Mouse (Mus musculus) liver, embryonic 14.5 days (tissue): Measurements from ENCODE around the gene C1qtnf5. TPM values are rescaled to one million over a fixed set of nuclear protein-coding genes. Genes with fewer than 3 reads are reported as not detected.

Source experiments
- ATAC-seq: fragments of 200-750 bp; cut with Nextera tagmentation; 2 replicates; pipeline ENCODE4 v1.8.0; 2017; ENCODE audit warnings: moderate number of reproducible peaks, mild to moderate bottlenecking, moderate library complexity; ENCODE audit not compliant: insufficient read depth
- DNase-seq, 3 experiments: peaks; one replicate each; pipeline ENCODE4 v3.0.0-alpha.2; 2012 to 2013; ENCODE audit warnings: low read depth in 3 of 3, low spot score in 3 of 3
- H3K27ac ChIP-seq: fragments of 300-500 bp; sonication (generic); 2 replicates; pipeline ENCODE4 v1.5.1; 2014; ENCODE audit warnings: moderate library complexity, mild to moderate bottlenecking, control low read depth, inconsistent platforms
- H3K27me3 ChIP-seq: fragments of 300-500 bp; sonication (generic); 2 replicates; pipeline ENCODE4 v1.6.1; 2014; ENCODE audit warnings: mild to moderate bottlenecking, low read length, moderate library complexity; ENCODE audit not compliant: control insufficient read depth, insufficient read depth
- H3K36me3 ChIP-seq: fragments of 300-500 bp; sonication (generic); replicated peaks from 2 replicates; pipeline ENCODE4 v1.6.1; 2014; ENCODE audit warnings: low read depth; ENCODE audit not compliant: control insufficient read depth, insufficient read depth
- H3K4me1 ChIP-seq, 2 experiments: fragments of 200-500 bp in 1 of 2; fragments of 300-500 bp in 1 of 2; sonication (generic) in 1 of 2; replicated peaks; 2 replicates each; pipeline ENCODE4 v1.6.1; 2012 to 2014; ENCODE audit warnings: antibody characterized with exemption in 1 of 2, inconsistent platforms in 1 of 2, low read length in 1 of 2; ENCODE audit not compliant: control insufficient read depth in 2 of 2, insufficient read depth in 2 of 2
- H3K4me2 ChIP-seq: fragments of 300-500 bp; sonication (generic); 2 replicates; pipeline ENCODE4 v1.6.1; 2014; ENCODE audit warnings: low read depth, mild to moderate bottlenecking, control low read depth, moderate library complexity
- H3K4me3 ChIP-seq, 2 experiments: fragments of 200-500 bp in 1 of 2; fragments of 300-500 bp in 1 of 2; sonication (generic) in 1 of 2; 2 replicates each; pipeline ENCODE4 v1.5.1; 2012 to 2014; ENCODE audit warnings: low read depth in 2 of 2, low read length in 2 of 2, mild to moderate bottlenecking in 2 of 2, control low read depth in 1 of 2, inconsistent platforms in 1 of 2, moderate library complexity in 1 of 2; ENCODE audit not compliant: insufficient read depth in 1 of 2
- H3K9ac ChIP-seq: fragments of 300-500 bp; sonication (generic); replicated peaks from 2 replicates; pipeline ENCODE4 v1.6.1; 2014; ENCODE audit warnings: mild to moderate bottlenecking, control low read depth, moderate library complexity
- H3K9me3 ChIP-seq: fragments of 300-500 bp; sonication (generic); 2 replicates; pipeline ENCODE4 v1.6.1; 2016; ENCODE audit warnings: low read length, mixed read lengths; ENCODE audit not compliant: control insufficient read depth
- CTCF ChIP-seq: IDR thresholded peaks from 2 replicates; pipeline ENCODE4 v1.5.1; 2016; ENCODE audit warnings: antibody characterized with exemption, low read depth, control low read depth
- EP300 ChIP-seq: IDR thresholded peaks from 2 replicates; pipeline ENCODE4 v1.6.1; 2016; ENCODE audit warnings: antibody characterized with exemption, low read depth
- WGBS: fragments of 180-500 bp; shearing (Covaris S2); extraction: QIAGEN DNeasy Blood & Tissue Kit; methylation state at CpG from one replicate; pipeline ENCODE4 v1.1.7; 2014; ENCODE audit not compliant: insufficient replicate concordance; 5-methylcytosine and 5-hydroxymethylcytosine counted together
- polyA plus RNA-seq, 2 experiments: library from polyadenylated mRNA; depleted of rRNA in 1 of 2; stranded (reverse) in 1 of 2; unstranded in 1 of 2; fragments of >200 nt; fragmentation: Nextera tagmentation in 1 of 2; extraction: Ambion mirVana in 1 of 2; gene quantifications; 2 replicates each; pipeline versions ENCODE4 v1.2.1 to v1.2.3; 2012 to 2014

Gene C1qtnf5
- polyA plus RNA-seq, 2 experiments, result 0.27 to 0.30 TPM

DNA sequence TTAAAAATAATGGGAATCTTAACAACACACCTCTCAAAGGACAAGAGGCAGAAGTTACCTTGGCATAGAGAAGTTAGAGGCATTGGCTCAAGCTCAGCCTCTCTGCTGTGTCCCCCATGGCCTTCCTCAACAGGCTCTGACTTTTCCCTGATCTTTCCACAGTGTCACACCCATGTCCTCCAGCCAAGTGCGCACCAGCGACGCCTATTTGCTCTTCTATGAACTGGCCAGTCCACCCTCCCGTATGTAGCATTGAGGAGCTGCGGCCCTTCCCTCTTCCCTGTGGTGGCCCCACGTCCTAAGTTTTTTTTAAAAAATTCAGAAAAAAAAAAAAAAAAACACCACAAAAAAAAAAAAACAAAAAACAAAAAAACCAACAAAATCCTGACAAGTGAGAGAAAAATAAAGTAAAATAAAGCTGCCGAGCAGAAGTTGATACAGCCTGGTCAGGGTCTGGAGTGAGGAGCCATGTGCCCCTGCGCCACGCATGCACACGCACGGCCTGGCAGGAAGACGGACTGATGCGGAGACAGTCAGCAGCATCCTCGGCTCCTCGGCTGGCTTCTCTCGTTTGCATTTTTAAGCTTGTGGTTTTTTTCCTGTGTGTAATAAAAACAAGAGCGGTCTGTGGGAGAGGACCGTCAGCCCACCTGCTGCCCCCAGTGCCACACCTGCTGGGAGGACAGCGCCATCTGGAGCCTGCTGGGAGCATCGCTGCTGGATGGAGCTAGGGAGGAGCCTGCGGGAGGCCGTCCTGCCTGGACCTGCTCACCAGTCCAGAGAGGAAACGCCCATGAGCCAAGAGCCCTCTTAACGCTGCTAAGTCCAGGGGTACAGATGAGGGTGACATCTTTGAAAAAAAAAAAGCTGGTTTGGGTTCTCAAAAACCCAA, 13.2 kb upstream of the C1qtnf5 start:
- Histone ChIP-seq H3K9ac (no peak overlapping the region), H3K27me3 (no peaks in the 10 kb centered on the region), H3K4me3 (no peak overlapping the region), H3K4me2 (no peak overlapping the region), H3K4me1 (peaks cover 0 to 2% of the 10 kb centered on the region in 2 experiments; a peak in 1 of 4 replicates), H3K9me3 (no peaks in the 10 kb centered on the region), H3K36me3 (no peaks in the 10 kb centered on the region), H3K27ac (no peak overlapping the region)
- DNase-seq (no peak), ATAC-seq (0 out of 2 replicates have a peak, but pooled peaks have one; percentile 21)
- WGBS, result 47% methylated on average over 24 of the region's 24 CpGs
- TF ChIP-seq CTCF, result peak; percentile 84
- no peak for TF ChIP-seq EP300

DNA sequence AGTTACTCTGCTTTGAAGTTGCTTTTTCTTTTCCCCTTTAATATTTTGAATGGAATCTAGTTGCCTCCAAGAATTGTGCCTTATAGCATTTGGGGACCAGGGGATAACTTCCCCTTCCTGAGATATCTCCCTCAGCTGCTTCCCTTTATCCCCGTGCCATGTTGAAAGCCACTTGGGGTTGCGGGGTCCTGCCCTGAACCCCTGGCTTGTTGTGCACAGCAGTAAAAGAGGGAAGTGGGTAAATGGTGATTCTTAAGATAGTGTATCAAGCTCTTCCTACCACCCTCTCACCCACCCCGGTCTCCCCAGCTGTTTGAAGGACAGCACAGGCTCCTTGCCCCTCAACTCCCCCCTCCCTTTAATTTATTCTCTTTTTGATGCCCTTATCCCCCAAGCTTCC, 12.3 kb upstream of the C1qtnf5 start:
- H3K4me2 ChIP-seq, result no peak overlapping the region
- H3K9ac ChIP-seq, result no peak overlapping the region
- no peaks in the 10 kb centered on the region for H3K36me3 ChIP-seq
- no peak for ATAC-seq
- WGBS, result 29% methylated on average over 3 of the region's 3 CpGs
- no peaks in the 10 kb centered on the region for H3K4me1 ChIP-seq
- no peak for DNase-seq
- H3K9me3 ChIP-seq, result no peaks in the 10 kb centered on the region
- H3K4me3 ChIP-seq, result no peak overlapping the region
- H3K27ac ChIP-seq, result no peak overlapping the region
- H3K27me3 ChIP-seq, result no peaks in the 10 kb centered on the region
- TF ChIP-seq CTCF (no peak), EP300 (no peak)

DNA sequence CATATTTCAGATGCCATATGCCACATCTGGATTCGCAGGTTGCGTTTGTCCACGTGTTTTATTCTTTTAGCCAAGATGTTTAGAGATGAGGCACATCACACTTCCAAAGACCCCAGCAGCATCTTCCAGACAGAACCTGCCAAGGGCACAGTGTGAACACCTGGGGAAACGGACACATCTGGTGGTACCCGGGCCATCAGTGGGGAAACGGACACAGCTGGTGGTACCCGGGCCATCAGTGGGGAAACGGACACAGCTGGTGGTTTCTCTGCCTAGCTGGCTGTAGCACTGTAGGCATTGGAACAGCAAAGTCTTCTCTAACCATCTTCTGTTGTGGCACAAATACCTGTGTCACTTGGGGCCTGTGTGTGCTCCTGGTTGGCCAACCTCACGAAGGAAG, 11.3 kb upstream of the C1qtnf5 start:
- H3K4me3 ChIP-seq, result no peak overlapping the region
- DNase-seq (no peak), ATAC-seq (no peak)
- H3K4me2 ChIP-seq, result no peak overlapping the region
- no peaks in the 10 kb centered on the region for H3K27me3 ChIP-seq
- H3K36me3 ChIP-seq, result no peaks in the 10 kb centered on the region
- WGBS, result 79% methylated on average over 9 of the region's 9 CpGs
- no peaks in the 10 kb centered on the region for H3K4me1 ChIP-seq
- no peak for TF ChIP-seq CTCF
- no peak for TF ChIP-seq EP300
- H3K9ac ChIP-seq, result no peak overlapping the region
- H3K27ac ChIP-seq, result no peak overlapping the region
- H3K9me3 ChIP-seq, result no peaks in the 10 kb centered on the region

DNA sequence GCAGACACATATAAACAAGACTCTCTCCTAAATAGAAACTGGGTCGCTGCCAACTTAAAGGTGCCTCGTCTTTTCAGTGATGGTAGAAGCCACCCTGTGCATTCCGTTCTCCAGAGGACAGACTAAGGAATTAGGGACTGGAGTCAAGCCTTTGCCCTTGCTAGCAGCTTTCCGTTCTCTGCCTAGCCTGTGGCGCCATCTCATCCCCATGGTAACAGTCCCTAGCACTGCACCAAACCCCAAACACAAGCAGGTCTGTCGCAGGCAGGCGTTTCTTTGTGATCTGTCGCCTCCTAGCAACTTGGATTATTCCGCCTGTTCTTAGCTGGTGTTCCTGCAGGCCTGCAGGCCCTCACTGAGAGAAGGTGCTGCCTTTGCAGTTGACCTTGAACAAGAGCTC, 10.5 kb upstream of the C1qtnf5 start:
- TF ChIP-seq EP300 (no peak), CTCF (no peak)
- H3K27me3 ChIP-seq, result no peaks in the 10 kb centered on the region
- no peak overlapping the region for H3K4me2 ChIP-seq
- no peak overlapping the region for H3K27ac ChIP-seq
- H3K4me1 ChIP-seq, result no peaks in the 10 kb centered on the region
- no peak for DNase-seq
- no peak for ATAC-seq
- H3K9ac ChIP-seq, result no peak overlapping the region
- no peaks in the 10 kb centered on the region for H3K36me3 ChIP-seq
- no peaks in the 10 kb centered on the region for H3K9me3 ChIP-seq
- no peak overlapping the region for H3K4me3 ChIP-seq
- WGBS, result 69% methylated on average over 9 of the region's 9 CpGs

DNA sequence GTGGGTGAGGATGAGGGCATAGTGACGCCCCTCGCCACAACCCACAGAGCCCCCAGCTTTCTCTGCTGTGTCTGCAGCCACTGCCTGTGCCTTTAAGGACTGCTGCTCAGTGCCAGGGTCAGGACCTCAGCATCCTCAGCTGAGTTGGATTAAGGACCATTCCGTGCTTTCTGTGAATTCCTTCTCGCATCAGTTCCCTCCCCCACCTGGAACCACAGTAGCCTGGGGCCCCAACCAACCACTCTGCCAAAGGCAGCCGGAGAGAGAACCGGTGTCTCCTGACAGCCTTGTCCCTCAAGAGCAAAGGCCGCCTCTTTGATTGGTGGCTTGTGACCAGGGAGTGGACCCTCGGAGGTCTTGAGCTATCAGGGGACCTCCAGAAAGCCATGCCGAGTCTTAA, 5.6 kb upstream of the C1qtnf5 start, which contains the start of gene Mfrp:
TSS of gene Mfrp (plus strand) at position 240 of the 400 bp plus-strand sequence.
- 75% methylated on average over 9 of the region's 9 CpGs for WGBS
- H3K36me3 ChIP-seq, result peaks cover 3% of the 10 kb centered on the region; the same call in 1 of the 2 replicates
- no peak for ATAC-seq
- no peaks in the 10 kb centered on the region for H3K9me3 ChIP-seq
- H3K4me3 ChIP-seq, result no peak within 1 kb of the TSS
- H3K4me2 ChIP-seq, result no peak within 1 kb of the TSS
- no peak within 1 kb of the TSS for H3K9ac ChIP-seq
- no peaks in the 10 kb centered on the region for H3K4me1 ChIP-seq
- no peaks in the 10 kb centered on the region for H3K27me3 ChIP-seq
- TF ChIP-seq CTCF, result no peak
- no peak for TF ChIP-seq EP300
- H3K27ac ChIP-seq, result no peak within 1 kb of the TSS
- no peak for DNase-seq
